Mouse (Mus musculus) layer of hippocampus, postnatal 14 days (tissue): ENCODE results near the gene Gnb1. TPM values are rescaled to one million over a fixed set of nuclear protein-coding genes. Genes with fewer than 3 reads are reported as not detected.

Experiments used
- DNase-seq, 2 experiments: peaks; one replicate each; pipeline ENCODE4 v3.0.0; 2021 to 2022; ENCODE audit warnings: low spot score in 2 of 2, mixed read lengths in 1 of 2
- total RNA-seq, 2 experiments: library from RNA; stranded (reverse); gene quantifications; 2 replicates each; pipeline ENCODE4 v1.2.3; 2021

Gnb1 gene
- total RNA-seq, 2 experiments from 2014 or later = 855 to 871 TPM

- DNase-seq = no peak
Measured at GRCm38 (mm10) chr4:155606825-155607224, 115.7 kb downstream of the Gnb1 start.

Other genes with a start within 250 kb of the Gnb1 start
- 10 to 100 TPM; 24.2 to 24.5 TPM for gene Faap20, start 241.6 kb upstream of the Gnb1 start, total RNA-seq
- gene Prkcz, start 130.0 kb upstream of the Gnb1 start, total RNA-seq = 100 to 1,000 TPM; 148 to 158 TPM
- gene Gabrd, start 93.2 kb upstream of the Gnb1 start, total RNA-seq = 10 to 100 TPM; 10.4 to 14.9 TPM
- 10 to 100 TPM in 1 of 2 experiments, 1 to 10 TPM in 1; 9.6 to 11.5 TPM for gene Cfap74, start 82.2 kb upstream of the Gnb1 start, total RNA-seq
- gene Tmem52, start 22.2 kb upstream of the Gnb1 start, total RNA-seq = 10 to 100 TPM in 1 of 2 experiments, 1 to 10 TPM in 1; 6.2 to 10.5 TPM
- 10 to 100 TPM; 61.0 to 68.9 TPM for gene Nadk, start 71.0 kb downstream of the Gnb1 start, total RNA-seq
- gene Slc35e2, start 110.1 kb downstream of the Gnb1 start, total RNA-seq = 10 to 100 TPM; 41.4 to 46.1 TPM
- gene Cdk11b, start 133.5 kb downstream of the Gnb1 start, total RNA-seq = 10 to 100 TPM; 45.4 to 50.7 TPM
- gene Gm10563, start 154.0 kb downstream of the Gnb1 start, total RNA-seq = not detected
- 1 to 10 TPM; 1.5 to 4.7 TPM for gene Mmp23, start 162.0 kb downstream of the Gnb1 start, total RNA-seq
- 10 to 100 TPM; 86.7 to 87.7 TPM for gene Mib2, start 177.8 kb downstream of the Gnb1 start, total RNA-seq
- gene Fndc10, start 203.0 kb downstream of the Gnb1 start, total RNA-seq = 10 to 100 TPM; 22.5 to 26.4 TPM
- 10 to 100 TPM; 65.7 to 79.1 TPM for gene Ssu72, start 213.4 kb downstream of the Gnb1 start, total RNA-seq
- 10 to 100 TPM; 41.6 to 45.7 TPM for gene Tmem240, start 243.4 kb downstream of the Gnb1 start, total RNA-seq